Mouse (Mus musculus) MEL (cell line): ENCODE measurements around the gene Slc2a9. TPM values are rescaled to one million over a fixed set of nuclear protein-coding genes. Genes with fewer than 3 reads are reported as not detected.

Experiments
- DNase-seq: peaks from one replicate; pipeline ENCODE4 v3.0.0; 2011; ENCODE audit warnings: low read depth, low spot score
- H3K27ac ChIP-seq: 2 replicates; pipeline ENCODE4 v1.5.1; 2012; ENCODE audit warnings: low read depth, mild to moderate bottlenecking, control low read depth, low read length, moderate library complexity; ENCODE audit not compliant: control insufficient read depth
- H3K27me3 ChIP-seq, 2 experiments: fragments of 150-350 bp in 1 of 2; sonication (generic) in 1 of 2; 2 replicates each; pipeline ENCODE4 v1.6.1; 2012; ENCODE audit warnings: low read length in 2 of 2, mild to moderate bottlenecking in 2 of 2, improper control_type of control experiment in 1 of 2, moderate library complexity in 1 of 2; ENCODE audit not compliant: insufficient read depth in 2 of 2, control insufficient read depth in 1 of 2
- H3K36me3 ChIP-seq, 2 experiments: 2 replicates each; pipeline ENCODE4 v1.6.1; 2012 to 2014; ENCODE audit warnings: low read length in 2 of 2, improper control_type of control experiment in 1 of 2, inconsistent platforms in 1 of 2, mild to moderate bottlenecking in 1 of 2; ENCODE audit not compliant: insufficient read depth in 2 of 2, control insufficient read depth in 1 of 2
- H3K4me1 ChIP-seq, 2 experiments: fragments of 150-350 bp in 1 of 2; sonication (generic) in 1 of 2; 2 replicates each; pipeline ENCODE4 v1.6.1; 2012; ENCODE audit warnings: low read length in 2 of 2, improper control_type of control experiment in 1 of 2, mild to moderate bottlenecking in 1 of 2; ENCODE audit not compliant: insufficient read depth in 2 of 2, control insufficient read depth in 1 of 2
- H3K4me3 ChIP-seq, 2 experiments: fragments of 150-350 bp in 1 of 2; sonication (generic) in 1 of 2; 2 replicates each; pipeline ENCODE4 v1.5.1; 2012; ENCODE audit warnings: low read depth in 2 of 2, low read length in 2 of 2, mild to moderate bottlenecking in 2 of 2, moderate library complexity in 2 of 2, control low read depth in 1 of 2, improper control_type of control experiment in 1 of 2; ENCODE audit not compliant: control insufficient read depth in 1 of 2, insufficient read depth in 1 of 2
- H3K79me2 ChIP-seq: 2 replicates; pipeline ENCODE4 v1.6.1; 2012; ENCODE audit warnings: mild to moderate bottlenecking, low read length, moderate library complexity; ENCODE audit not compliant: control insufficient read depth, poor library complexity, insufficient read depth
- H3K9ac ChIP-seq: 2 replicates; pipeline ENCODE4 v1.6.1; 2012; ENCODE audit warnings: low read depth, mild to moderate bottlenecking, control low read depth, low read length, moderate library complexity; ENCODE audit not compliant: control insufficient read depth, poor library complexity, severe bottlenecking
- H3K9me3 ChIP-seq: fragments of 150-350 bp; sonication (generic); replicated peaks from 2 replicates; pipeline ENCODE4 v1.6.1; 2012; ENCODE audit warnings: mild to moderate bottlenecking, low read length, improper control_type of control experiment, moderate library complexity; ENCODE audit not compliant: insufficient read depth
- BHLHE40 ChIP-seq: IDR thresholded peaks from 2 replicates; pipeline ENCODE4 v1.6.1; 2012; ENCODE audit warnings: low read depth, mild to moderate bottlenecking, inconsistent platforms, low read length, improper control_type of control experiment, borderline replicate concordance
- CHD1 ChIP-seq: IDR thresholded peaks from 2 replicates; pipeline ENCODE4 v1.6.1; 2012; ENCODE audit warnings: low read depth, mild to moderate bottlenecking, inconsistent platforms, low read length, improper control_type of control experiment
- CHD2 ChIP-seq: IDR thresholded peaks from 2 replicates; pipeline ENCODE4 v1.6.1; 2011; ENCODE audit warnings: low read length, improper control_type of control experiment
- CTCF ChIP-seq, 3 experiments: IDR thresholded peaks in 2 of 3; conservative IDR thresholded peaks in 1 of 3; 2 replicates each; pipeline ENCODE4 v1.5.1; 2011 to 2012; ENCODE audit warnings: low read length in 3 of 3, low read depth in 2 of 3, mild to moderate bottlenecking in 2 of 3, improper control_type of control experiment in 1 of 3, inconsistent platforms in 1 of 3, mixed read lengths in 1 of 3, moderate library complexity in 1 of 3; ENCODE audit not compliant: control insufficient read depth in 1 of 3, insufficient read depth in 1 of 3, poor library complexity in 1 of 3, severe bottlenecking in 1 of 3
- E2F4 ChIP-seq: IDR thresholded peaks from 2 replicates; pipeline ENCODE4 v1.6.1; 2011; ENCODE audit warnings: low read depth, low read length, improper control_type of control experiment, borderline replicate concordance
- ELF1 ChIP-seq: IDR thresholded peaks from 2 replicates; pipeline ENCODE4 v1.6.1; 2014; ENCODE audit warnings: low read depth, mild to moderate bottlenecking, inconsistent platforms, low read length, improper control_type of control experiment, moderate library complexity
- EP300 ChIP-seq, 2 experiments: IDR thresholded peaks; 2 replicates each; pipeline ENCODE4 v1.6.1; 2011; ENCODE audit warnings: improper control_type of control experiment in 2 of 2, low read length in 2 of 2, low read depth in 1 of 2, mild to moderate bottlenecking in 1 of 2
- ETS1 ChIP-seq: IDR thresholded peaks from 2 replicates; pipeline ENCODE4 v1.6.1; 2012; ENCODE audit warnings: low read depth, mild to moderate bottlenecking, inconsistent platforms, low read length, improper control_type of control experiment, moderate library complexity
- HCFC1 ChIP-seq: IDR thresholded peaks from 2 replicates; pipeline ENCODE4 v1.6.1; 2012; ENCODE audit warnings: low read depth, mild to moderate bottlenecking, inconsistent platforms, low read length, improper control_type of control experiment, moderate library complexity
- JUND ChIP-seq: IDR thresholded peaks from 2 replicates; pipeline ENCODE4 v1.6.1; 2011; ENCODE audit warnings: low read depth, mild to moderate bottlenecking, improper control_type of control experiment, low read length
- KAT2A ChIP-seq: conservative IDR thresholded peaks from 2 replicates; pipeline ENCODE4 v1.6.1; 2012; ENCODE audit warnings: low read depth, low read length, improper control_type of control experiment, inconsistent platforms
- MAFK ChIP-seq: IDR thresholded peaks from 2 replicates; pipeline ENCODE4 v1.6.1; 2011; ENCODE audit warnings: low read depth, mild to moderate bottlenecking, low read length, improper control_type of control experiment, borderline replicate concordance
- MAX ChIP-seq: IDR thresholded peaks from 2 replicates; pipeline ENCODE4 v1.6.1; 2011; ENCODE audit warnings: low read length, improper control_type of control experiment
- MAZ ChIP-seq: IDR thresholded peaks from 2 replicates; pipeline ENCODE4 v1.6.1; 2012; ENCODE audit warnings: low read depth, mild to moderate bottlenecking, inconsistent platforms, low read length, improper control_type of control experiment
- MXI1 ChIP-seq: IDR thresholded peaks from 2 replicates; pipeline ENCODE4 v1.6.1; 2011; ENCODE audit warnings: mild to moderate bottlenecking, low read depth, low read length, improper control_type of control experiment
- NRF1 ChIP-seq: IDR thresholded peaks from 2 replicates; pipeline ENCODE4 v1.6.1; 2014; ENCODE audit warnings: low read depth, mild to moderate bottlenecking, inconsistent platforms, low read length, improper control_type of control experiment, moderate library complexity; ENCODE audit not compliant: poor library complexity, insufficient read depth, severe bottlenecking
- POLR2A ChIP-seq, 2 experiments: IDR thresholded peaks; 2 replicates each; pipeline ENCODE4 v1.6.1; 2011 to 2012; ENCODE audit warnings: low read length in 2 of 2, mild to moderate bottlenecking in 2 of 2, control low read depth in 1 of 2, improper control_type of control experiment in 1 of 2, low read depth in 1 of 2, moderate library complexity in 1 of 2; ENCODE audit not compliant: control insufficient read depth in 1 of 2, insufficient read depth in 1 of 2, poor library complexity in 1 of 2
- POLR2AphosphoS5 ChIP-seq: IDR thresholded peaks from 2 replicates; pipeline ENCODE4 v1.6.1; 2012; ENCODE audit warnings: low read depth, borderline replicate concordance, mild to moderate bottlenecking, inconsistent platforms, low read length, moderate library complexity, mixed read lengths
- RAD21 ChIP-seq: IDR thresholded peaks from 2 replicates; pipeline ENCODE4 v1.6.1; 2011; ENCODE audit warnings: mild to moderate bottlenecking, low read depth, low read length, improper control_type of control experiment
- RCOR1 ChIP-seq: IDR thresholded peaks from 2 replicates; pipeline ENCODE4 v1.6.1; 2012; ENCODE audit warnings: low read depth, mild to moderate bottlenecking, inconsistent platforms, low read length, improper control_type of control experiment
- SMC3 ChIP-seq: IDR thresholded peaks from 2 replicates; pipeline ENCODE4 v1.6.1; 2011; ENCODE audit warnings: low read depth, low read length, improper control_type of control experiment
- TAL1 ChIP-seq: IDR thresholded peaks from 2 replicates; pipeline ENCODE4 v1.6.1; 2012; ENCODE audit warnings: mild to moderate bottlenecking, inconsistent platforms, low read length, moderate library complexity, mixed read lengths
- TBP ChIP-seq: IDR thresholded peaks from 2 replicates; pipeline ENCODE4 v1.8.0; 2011; ENCODE audit warnings: low read depth, low read length, improper control_type of control experiment
- TCF12 ChIP-seq: IDR thresholded peaks from 2 replicates; pipeline ENCODE4 v1.6.1; 2014; ENCODE audit warnings: low read depth, mild to moderate bottlenecking, inconsistent platforms, low read length, improper control_type of control experiment, moderate library complexity
- ZC3H11A ChIP-seq: IDR thresholded peaks from 2 replicates; pipeline ENCODE4 v1.6.1; 2012; ENCODE audit warnings: low read depth, mild to moderate bottlenecking, inconsistent platforms, low read length, improper control_type of control experiment
- ZKSCAN1 ChIP-seq: IDR thresholded peaks from 2 replicates; pipeline ENCODE4 v1.6.1; 2012; ENCODE audit warnings: low read depth, mild to moderate bottlenecking, inconsistent platforms, low read length, improper control_type of control experiment, moderate library complexity
- ZNF384 ChIP-seq: IDR thresholded peaks from 2 replicates; pipeline ENCODE4 v1.6.1; 2012; ENCODE audit warnings: low read depth, mild to moderate bottlenecking, inconsistent platforms, low read length, improper control_type of control experiment
- polyA plus RNA-seq, 2 experiments: library from polyadenylated mRNA; stranded (reverse) in 1 of 2; unstranded in 1 of 2; fragments of >175 nt in 1 of 2; fragments of >200 nt in 1 of 2; gene quantifications; 2 replicates each; pipeline versions ENCODE4 v1.2.1 to v1.2.4; 2012; ENCODE audit warnings: low replicate concordance in 2 of 2, low read depth in 1 of 2; ENCODE audit not compliant: insufficient read length in 2 of 2, insufficient read depth in 1 of 2, missing spikeins in 1 of 2
- total RNA-seq: library from RNA; depleted of rRNA; stranded (reverse); fragments of 300-350 nt; gene quantifications from 2 replicates; pipeline ENCODE4 v1.2.3, GENCODE M21; 2012

Gene Slc2a9
- total and polyA plus RNA-seq, 3 experiments, result 1.1 to 4.2 TPM; not detected in 1

GRCm38 (mm10) chr5:38379970-38380369 lies 123.0 kb downstream of the Slc2a9 start:
- Histone ChIP-seq H3K9me3 (no peaks in the 10 kb centered on the region), H3K27ac (no peak overlapping the region), H3K36me3 (no peaks in the 10 kb centered on the region), H3K27me3 (no peaks in the 10 kb centered on the region), H3K79me2 (no peaks in the 10 kb centered on the region), H3K4me1 (no peaks in the 10 kb centered on the region), H3K4me3 (no peak overlapping the region), H3K9ac (no peak overlapping the region)
- TF ChIP-seq POLR2A (IDR thresholded peaks at IDR 0.05; ENCODE audit: control insufficient read depth in 1 of 2, insufficient read depth in 1 of 2, low read depth in 1 of 2, low read length in 2 of 2, poor library complexity in 1 of 2), result no peak
- TF ChIP-seq JUND, result no peak
- no peak for TF ChIP-seq SMC3
- no peak for TF ChIP-seq TBP
- no peak for TF ChIP-seq TAL1
- no peak for TF ChIP-seq E2F4
- no peak for TF ChIP-seq MXI1
- no peak for TF ChIP-seq MAZ
- no peak for TF ChIP-seq ZNF384
- TF ChIP-seq HCFC1, result no peak
- no peak for TF ChIP-seq ELF1
- TF ChIP-seq EP300 (IDR thresholded peaks at IDR 0.05; ENCODE audit: low read depth in 1 of 2, low read length in 2 of 2), result no peak
- no peak for DNase-seq

- Histone ChIP-seq H3K9me3 (no peaks in the 10 kb centered on the region), H3K79me2 (no peaks in the 10 kb centered on the region), H3K27me3 (no peaks in the 10 kb centered on the region)
- TF ChIP-seq RCOR1, result no peak
- TF ChIP-seq CTCF (IDR thresholded peaks at IDR 0.05 in 2 of 3, conservative IDR thresholded peaks at IDR 0.05 in 1 of 3; ENCODE audit: control insufficient read depth in 1 of 3, insufficient read depth in 1 of 3, low read depth in 2 of 3, low read length in 3 of 3, poor library complexity in 1 of 3, severe bottlenecking in 1 of 3), result no peak
- no peak for TF ChIP-seq MXI1
- TF ChIP-seq TCF12, result no peak
- TF ChIP-seq, all 39 proteins: peak for 0
- Histone ChIP-seq H3K4me1 (no peaks in the 10 kb centered on the region), H3K4me3 (no peak overlapping the region), H3K27ac (no peak overlapping the region), H3K36me3 (no peaks in the 10 kb centered on the region), H3K9ac (no peak overlapping the region)
- DNase-seq, result no peak
Measured at GRCm38 (mm10) chr5:38372369-38372768, 130.6 kb downstream of the Slc2a9 start.

- Histone ChIP-seq H3K27me3 (no peaks in the 10 kb centered on the region), H3K36me3 (no peaks in the 10 kb centered on the region), H3K27ac (no peak overlapping the region), H3K9ac (no peak overlapping the region), H3K4me1 (no peaks in the 10 kb centered on the region), H3K79me2 (no peaks in the 10 kb centered on the region), H3K4me3 (no peak overlapping the region), H3K9me3 (no peaks in the 10 kb centered on the region)
- no peak for TF ChIP-seq KAT2A
- no peak for TF ChIP-seq TAL1
- TF ChIP-seq ZC3H11A, result no peak
- TF ChIP-seq RCOR1, result no peak
- TF ChIP-seq ETS1, result no peak
- no peak for TF ChIP-seq CHD1
- TF ChIP-seq BHLHE40, result no peak
- no peak for TF ChIP-seq POLR2AphosphoS5
- no peak for TF ChIP-seq E2F4
- TF ChIP-seq NRF1, result no peak
- no peak for TF ChIP-seq ZKSCAN1
- TF ChIP-seq MAFK, result no peak
- no peak for TF ChIP-seq RAD21
- TF ChIP-seq CHD2, result no peak
- no peak for TF ChIP-seq CTCF (IDR thresholded peaks at IDR 0.05 in 2 of 3, conservative IDR thresholded peaks at IDR 0.05 in 1 of 3; ENCODE audit: control insufficient read depth in 1 of 3, insufficient read depth in 1 of 3, low read depth in 2 of 3, low read length in 3 of 3, poor library complexity in 1 of 3, severe bottlenecking in 1 of 3)
- no peak for TF ChIP-seq MAZ
- no peak for TF ChIP-seq MAX
- no peak for TF ChIP-seq POLR2A (IDR thresholded peaks at IDR 0.05; ENCODE audit: control insufficient read depth in 1 of 2, insufficient read depth in 1 of 2, low read depth in 1 of 2, low read length in 2 of 2, poor library complexity in 1 of 2)
- no peak for TF ChIP-seq ELF1
- no peak for DNase-seq
Measured at GRCm38 (mm10) chr5:38371308-38371707, 131.6 kb downstream of the Slc2a9 start.
